Comparison of ENCODE assay signal across 13 mouse cellular contexts in genomic region chr5:110506856-110507255, GRCm38 (mm10). TPM values are rescaled to one million over a fixed set of nuclear protein-coding genes. Genes with fewer than 3 reads are reported as not detected.
"Had no signal": no experiment of that assay in that cellular context is flagged by ENCODE, and none has a peak within 500 bp of the region (broad histone marks: within the 10 kb centered on the region; RNA-seq: fewer than 3 reads in every experiment).

No protein-coding gene starts in this region.

- H3K27ac ChIP-seq: limb, embryonic 12.5 days; liver, embryonic 13.5 days; lung, embryonic 15.5 days; macrophage had no signal

- H3K4me3 ChIP-seq: limb, embryonic 12.5 days; liver, embryonic 13.5 days; lung, embryonic 15.5 days; megakaryocyte, embryonic 14.5 days; midbrain, embryonic 13.5 days had no signal

- DNase-seq: kidney, postnatal 14 days; layer of hippocampus, postnatal 36 days; liver; liver, embryonic 13.5 days; liver, postnatal 0 days; lung, postnatal 14 days; right cerebral cortex, postnatal 25 days; thymus, postnatal 4 days had no signal

- H3K4me1 ChIP-seq: limb, embryonic 12.5 days; liver, embryonic 13.5 days; lung, embryonic 15.5 days; megakaryocyte, embryonic 14.5 days had no signal

- H3K9me3 ChIP-seq: limb, embryonic 12.5 days; liver, embryonic 13.5 days; lung, embryonic 15.5 days; megakaryocyte, embryonic 14.5 days; midbrain, embryonic 13.5 days had no signal

- ATAC-seq: liver, postnatal 0 days; midbrain, embryonic 13.5 days had no signal

- H3K9ac ChIP-seq: limb, embryonic 12.5 days; liver, embryonic 13.5 days; liver, postnatal 0 days; lung, embryonic 15.5 days; midbrain, embryonic 13.5 days had no signal

- H3K36me3 ChIP-seq: limb, embryonic 12.5 days; liver, embryonic 13.5 days; lung, embryonic 15.5 days; midbrain, embryonic 13.5 days had no signal

- H3K27me3 ChIP-seq: limb, embryonic 12.5 days; liver, embryonic 13.5 days; lung, embryonic 15.5 days; midbrain, embryonic 13.5 days had no signal

- H3K4me2 ChIP-seq: limb, embryonic 12.5 days; liver, embryonic 13.5 days; lung, embryonic 15.5 days; midbrain, embryonic 13.5 days had no signal

RNA-seq across cellular contexts. Expression of gene Galnt9, which starts 37.3 kb away (rescaled TPM):
- polyA plus RNA-seq: liver, embryonic 13.5 days had no signal
